Mouse (Mus musculus) liver, adult 2 months (tissue): ENCODE measurements around the gene Rasgrp1. TPM values are rescaled to one million over a fixed set of nuclear protein-coding genes. Genes with fewer than 3 reads are reported as not detected.

ENCODE experiments used
- DNase-seq: peaks from one replicate; pipeline ENCODE4 v3.0.0-alpha.2; 2011; ENCODE audit warnings: low read depth, low spot score; ENCODE audit errors: extremely low read depth
- H3K27ac ChIP-seq: fragments of 200-500 bp; replicated peaks from 2 replicates; pipeline ENCODE4 v1.5.1; 2012; ENCODE audit warnings: low read depth, mild to moderate bottlenecking, control low read depth, inconsistent platforms, low read length; ENCODE audit not compliant: insufficient read depth
- H3K27me3 ChIP-seq: fragments of 200-500 bp; 2 replicates; pipeline ENCODE4 v1.6.1; 2012; ENCODE audit warnings: mild to moderate bottlenecking, moderate library complexity, low read length, inconsistent platforms; ENCODE audit not compliant: control insufficient read depth, insufficient read depth
- H3K36me3 ChIP-seq: fragments of 200-500 bp; 2 replicates; pipeline ENCODE4 v1.6.1; 2012; ENCODE audit warnings: low read length, inconsistent platforms; ENCODE audit not compliant: control insufficient read depth, insufficient read depth
- H3K4me1 ChIP-seq: fragments of 200-500 bp; 2 replicates; pipeline ENCODE4 v1.6.1; 2011; ENCODE audit warnings: low read length; ENCODE audit not compliant: control insufficient read depth, insufficient read depth
- H3K4me3 ChIP-seq: fragments of 200-500 bp; 2 replicates; pipeline ENCODE4 v1.5.1; 2011; ENCODE audit warnings: low read depth, mild to moderate bottlenecking, control low read depth, low read length, moderate library complexity; ENCODE audit not compliant: insufficient read depth
- H3K79me2 ChIP-seq: fragments of 200-500 bp; 2 replicates; pipeline ENCODE4 v1.6.1; 2012; ENCODE audit warnings: inconsistent platforms, mild to moderate bottlenecking, low read length, moderate library complexity; ENCODE audit not compliant: control insufficient read depth, insufficient read depth
- H3K9ac ChIP-seq: fragments of 200-500 bp; 2 replicates; pipeline ENCODE4 v1.6.1; 2012; ENCODE audit warnings: low read depth, mild to moderate bottlenecking, control low read depth, inconsistent platforms, low read length
- CTCF ChIP-seq: fragments of 200-500 bp; IDR thresholded peaks from 2 replicates; pipeline ENCODE4 v1.5.1; 2011; ENCODE audit warnings: low read depth, low read length, control low read depth
- POLR2A ChIP-seq: fragments of 200-500 bp; IDR thresholded peaks from 2 replicates; pipeline ENCODE4 v1.6.1; 2011; ENCODE audit warnings: low read length, control low read depth; ENCODE audit not compliant: insufficient read depth; ENCODE audit errors: extremely low read depth
- WGBS: fragments of 180-500 bp; shearing (Covaris S2); methylation state at CpG from one replicate; pipeline ENCODE4 v1.1.7; 2018; 5-methylcytosine and 5-hydroxymethylcytosine counted together
- polyA plus RNA-seq: library from polyadenylated mRNA; depleted of rRNA; stranded (reverse); fragments of >200 nt; gene quantifications from 2 replicates; pipeline ENCODE4 v1.2.3, GENCODE M21; 2012
- total RNA-seq: library from RNA; depleted of rRNA; stranded (reverse); fragments of >200 nt; gene quantifications from 2 replicates; pipeline ENCODE4 v1.2.3, GENCODE M21; 2014

The Rasgrp1 gene
- total and polyA plus RNA-seq, 2 experiments: 0.93 to 1.5 TPM

- 87% methylated on average over 16 of the region's 16 CpGs for WGBS
- H3K4me3 ChIP-seq: no peak overlapping the region
- H3K36me3 ChIP-seq: no peaks in the 10 kb centered on the region
- H3K27ac ChIP-seq: no peak overlapping the region
- peak; percentile 19 for DNase-seq
- no peaks in the 10 kb centered on the region for H3K79me2 ChIP-seq
- no peaks in the 10 kb centered on the region for H3K4me1 ChIP-seq
- H3K27me3 ChIP-seq: no peaks in the 10 kb centered on the region
- H3K9ac ChIP-seq: no peak overlapping the region
- TF ChIP-seq POLR2A: no peak
- TF ChIP-seq CTCF: no peak
These were observed 43.0 kb downstream of the Rasgrp1 start for GRCm38 (mm10) chr2:117299596-117300448.

GRCm38 (mm10) chr2:117288291-117288690 lies 54.5 kb downstream of the Rasgrp1 start:
- TF ChIP-seq POLR2A (no peak), CTCF (no peak)

GRCm38 (mm10) chr2:117263786-117264408 lies 78.9 kb downstream of the Rasgrp1 start:
- DNase-seq: peak; percentile 18
- 63% methylated on average over 11 of the region's 11 CpGs for WGBS

More at GRCm38 (mm10) chr2:117288291-117288690, 54.5 kb downstream of the Rasgrp1 start:
- 91% methylated on average over 7 of the region's 7 CpGs for WGBS
- Histone ChIP-seq H3K36me3 (no peaks in the 10 kb centered on the region), H3K27me3 (no peaks in the 10 kb centered on the region), H3K79me2 (no peaks in the 10 kb centered on the region), H3K4me1 (no peaks in the 10 kb centered on the region), H3K9ac (no peak overlapping the region), H3K27ac (no peak overlapping the region), H3K4me3 (no peak overlapping the region)
- DNase-seq: no peak

GRCm38 (mm10) chr2:117262184-117262583 lies 80.6 kb downstream of the Rasgrp1 start:
- H3K9ac ChIP-seq: no peak overlapping the region
- peaks cover 22% of the 10 kb centered on the region for H3K36me3 ChIP-seq
- 85% methylated on average over 5 of the region's 5 CpGs for WGBS
- no peak for DNase-seq
- no peak overlapping the region for H3K4me3 ChIP-seq
- H3K27ac ChIP-seq: no peak overlapping the region
- H3K27me3 ChIP-seq: no peaks in the 10 kb centered on the region
- no peak for TF ChIP-seq CTCF
- no peak for TF ChIP-seq POLR2A
- H3K79me2 ChIP-seq: no peaks in the 10 kb centered on the region
- H3K4me1 ChIP-seq: no peaks in the 10 kb centered on the region

More at GRCm38 (mm10) chr2:117263786-117264408, 78.9 kb downstream of the Rasgrp1 start:
- Histone ChIP-seq H3K4me1 (no peaks in the 10 kb centered on the region), H3K79me2 (no peaks in the 10 kb centered on the region), H3K27me3 (no peaks in the 10 kb centered on the region), H3K9ac (no peak overlapping the region), H3K36me3 (peaks cover 27% of the 10 kb centered on the region), H3K4me3 (no peak overlapping the region), H3K27ac (no peak overlapping the region)
- TF ChIP-seq CTCF: peak; percentile 94
- TF ChIP-seq POLR2A: no peak

GRCm38 (mm10) chr2:117257617-117258016 lies 85.2 kb downstream of the Rasgrp1 start:
- 86% methylated on average over 1 of the region's 1 CpGs for WGBS

GRCm38 (mm10) chr2:117255415-117255814 lies 87.4 kb downstream of the Rasgrp1 start:
- H3K27me3 ChIP-seq: no peaks in the 10 kb centered on the region
- no peak overlapping the region for H3K4me3 ChIP-seq
- no peak overlapping the region for H3K9ac ChIP-seq
- TF ChIP-seq POLR2A: no peak
- peaks cover 12% of the 10 kb centered on the region; the same call in 1 of the 2 replicates for H3K79me2 ChIP-seq
- WGBS: 87% methylated on average over 2 of the region's 2 CpGs
- DNase-seq: no peak
- H3K27ac ChIP-seq: no peak overlapping the region
- no peaks in the 10 kb centered on the region for H3K4me1 ChIP-seq
- peaks cover 4% of the 10 kb centered on the region; the same call in 1 of the 2 replicates for H3K36me3 ChIP-seq

More at GRCm38 (mm10) chr2:117257617-117258016, 85.2 kb downstream of the Rasgrp1 start:
- Histone ChIP-seq H3K36me3 (peaks cover 6% of the 10 kb centered on the region; the same call in 1 of the 2 replicates), H3K27me3 (no peaks in the 10 kb centered on the region), H3K4me3 (no peak overlapping the region), H3K9ac (no peak overlapping the region), H3K4me1 (no peaks in the 10 kb centered on the region), H3K27ac (no peak overlapping the region), H3K79me2 (peaks cover 9% of the 10 kb centered on the region; the same call in 1 of the 2 replicates)
- DNase-seq: no peak
- TF ChIP-seq POLR2A (no peak), CTCF (no peak)
